Mouse (Mus musculus) thymus, adult 2 months (tissue): ENCODE results near the gene Cyb561. TPM values are rescaled to one million over a fixed set of nuclear protein-coding genes. Genes with fewer than 3 reads are reported as not detected.

Source experiments
- DNase-seq: peaks from one replicate; pipeline ENCODE4 v3.0.0; 2021
- H3K27ac ChIP-seq: fragments of 200-500 bp; 2 replicates; pipeline ENCODE4 v1.5.1; 2012; ENCODE audit warnings: low read length, control low read depth; ENCODE audit not compliant: control insufficient read depth, insufficient read depth
- H3K27me3 ChIP-seq: fragments of 200-500 bp; 2 replicates; pipeline ENCODE4 v1.6.1; 2012; ENCODE audit warnings: mild to moderate bottlenecking, low read length, moderate library complexity, mixed read lengths; ENCODE audit not compliant: control insufficient read depth, insufficient read depth
- H3K36me3 ChIP-seq: fragments of 200-500 bp; 2 replicates; pipeline ENCODE4 v1.6.1; 2012; ENCODE audit warnings: mild to moderate bottlenecking, low read length, moderate library complexity; ENCODE audit not compliant: control insufficient read depth, insufficient read depth
- H3K4me1 ChIP-seq: fragments of 200-500 bp; replicated peaks from 2 replicates; pipeline ENCODE4 v1.6.1; 2012; ENCODE audit warnings: low read length; ENCODE audit not compliant: control insufficient read depth, insufficient read depth
- H3K4me3 ChIP-seq: fragments of 200-500 bp; 2 replicates; pipeline ENCODE4 v1.5.1; 2012; ENCODE audit warnings: mild to moderate bottlenecking, low read length, control low read depth, moderate library complexity; ENCODE audit not compliant: control insufficient read depth, insufficient read depth
- CTCF ChIP-seq: fragments of 200-500 bp; IDR thresholded peaks from 2 replicates; pipeline ENCODE4 v1.5.1; 2012; ENCODE audit warnings: mild to moderate bottlenecking, control low read depth, low read length, moderate library complexity, borderline replicate concordance; ENCODE audit not compliant: control insufficient read depth, poor library complexity, insufficient read depth; ENCODE audit errors: extremely low read depth
- POLR2A ChIP-seq: fragments of 200-500 bp; IDR thresholded peaks from 2 replicates; pipeline ENCODE4 v1.6.1; 2012; ENCODE audit warnings: mild to moderate bottlenecking, low read length, control low read depth, moderate library complexity; ENCODE audit not compliant: control insufficient read depth, poor library complexity, insufficient read depth; ENCODE audit errors: extremely low read depth
- WGBS: fragments of 180-500 bp; shearing (Covaris S2); methylation state at CpG from one replicate; pipeline ENCODE4 v1.1.7; 2018; 5-methylcytosine and 5-hydroxymethylcytosine counted together
- polyA plus RNA-seq: library from polyadenylated mRNA; depleted of rRNA; stranded (reverse); fragments of >200 nt; gene quantifications from 2 replicates; pipeline ENCODE4 v1.2.3, GENCODE M21; 2012

Gene Cyb561
- polyA plus RNA-seq, 1 experiment: 9.4 TPM

- H3K4me3 ChIP-seq: no peak overlapping the region
- H3K27me3 ChIP-seq: no peaks in the 10 kb centered on the region
- 10% methylated on average over 11 of the region's 11 CpGs for WGBS
- no peak for DNase-seq
- TF ChIP-seq POLR2A (no peak), CTCF (no peak)
- no peak overlapping the region for H3K27ac ChIP-seq
- no peaks in the 10 kb centered on the region for H3K36me3 ChIP-seq
- H3K4me1 ChIP-seq: peaks cover 20% of the 10 kb centered on the region
Measured at GRCm38 (mm10) chr11:105946694-105947154, 6.4 kb downstream of the Cyb561 start.

GRCm38 (mm10) chr11:105944770-105945672 is 8.1 kb downstream of the Cyb561 start:
- no peak overlapping the region for H3K4me3 ChIP-seq
- 93% methylated on average over 16 of the region's 16 CpGs for WGBS
- no peak for TF ChIP-seq POLR2A
- no peak for TF ChIP-seq CTCF
- no peak for DNase-seq
- no peaks in the 10 kb centered on the region for H3K36me3 ChIP-seq
- H3K27ac ChIP-seq: no peak overlapping the region
- peaks cover 20% of the 10 kb centered on the region for H3K4me1 ChIP-seq
- no peaks in the 10 kb centered on the region for H3K27me3 ChIP-seq

- H3K27ac ChIP-seq: no peak overlapping the region
- TF ChIP-seq POLR2A (no peak), CTCF (peak; percentile 47; the same call in 1 of the 2 replicates)
- WGBS: 3% methylated on average over 57 of the region's 59 CpGs
- no peaks in the 10 kb centered on the region for H3K36me3 ChIP-seq
- peak overlapping the region; percentile 55 for H3K4me3 ChIP-seq
- peaks cover 20% of the 10 kb centered on the region for H3K4me1 ChIP-seq
- H3K27me3 ChIP-seq: no peaks in the 10 kb centered on the region
- DNase-seq: peak; percentile 55
Measured at GRCm38 (mm10) chr11:105944126-105944621, 9.0 kb downstream of the Cyb561 start.

GRCm38 (mm10) chr11:105943133-105944102 is 9.7 kb downstream of the Cyb561 start:
- 13% methylated on average over 45 of the region's 47 CpGs for WGBS
- TF ChIP-seq CTCF (no peak), POLR2A (no peak)
- DNase-seq: no peak
- Histone ChIP-seq H3K27ac (no peak overlapping the region), H3K4me1 (peaks cover 20% of the 10 kb centered on the region), H3K4me3 (peak overlapping the region; percentile 55), H3K36me3 (no peaks in the 10 kb centered on the region), H3K27me3 (no peaks in the 10 kb centered on the region)

- Histone ChIP-seq H3K36me3 (no peaks in the 10 kb centered on the region), H3K4me1 (peaks cover 14% of the 10 kb centered on the region), H3K27me3 (no peaks in the 10 kb centered on the region), H3K27ac (no peak overlapping the region), H3K4me3 (no peak overlapping the region)
- DNase-seq: no peak
- 76% methylated on average over 8 of the region's 8 CpGs for WGBS
- TF ChIP-seq POLR2A: no peak
- TF ChIP-seq CTCF: no peak
Measured at GRCm38 (mm10) chr11:105941973-105942372, 11.2 kb downstream of the Cyb561 start.

- TF ChIP-seq CTCF (no peak), POLR2A (no peak)
- Histone ChIP-seq H3K27me3 (no peaks in the 10 kb centered on the region), H3K27ac (no peak overlapping the region), H3K4me3 (no peak overlapping the region), H3K4me1 (peaks cover 4% of the 10 kb centered on the region; the same call in 1 of the 2 replicates), H3K36me3 (no peaks in the 10 kb centered on the region)
- no peak for DNase-seq
- WGBS: 82% methylated on average over 9 of the region's 9 CpGs
Measured at GRCm38 (mm10) chr11:105938771-105939170, 14.4 kb downstream of the Cyb561 start.
